Comparison of ENCODE assay signal across 24 mouse cellular contexts in the genomic region with DNA sequence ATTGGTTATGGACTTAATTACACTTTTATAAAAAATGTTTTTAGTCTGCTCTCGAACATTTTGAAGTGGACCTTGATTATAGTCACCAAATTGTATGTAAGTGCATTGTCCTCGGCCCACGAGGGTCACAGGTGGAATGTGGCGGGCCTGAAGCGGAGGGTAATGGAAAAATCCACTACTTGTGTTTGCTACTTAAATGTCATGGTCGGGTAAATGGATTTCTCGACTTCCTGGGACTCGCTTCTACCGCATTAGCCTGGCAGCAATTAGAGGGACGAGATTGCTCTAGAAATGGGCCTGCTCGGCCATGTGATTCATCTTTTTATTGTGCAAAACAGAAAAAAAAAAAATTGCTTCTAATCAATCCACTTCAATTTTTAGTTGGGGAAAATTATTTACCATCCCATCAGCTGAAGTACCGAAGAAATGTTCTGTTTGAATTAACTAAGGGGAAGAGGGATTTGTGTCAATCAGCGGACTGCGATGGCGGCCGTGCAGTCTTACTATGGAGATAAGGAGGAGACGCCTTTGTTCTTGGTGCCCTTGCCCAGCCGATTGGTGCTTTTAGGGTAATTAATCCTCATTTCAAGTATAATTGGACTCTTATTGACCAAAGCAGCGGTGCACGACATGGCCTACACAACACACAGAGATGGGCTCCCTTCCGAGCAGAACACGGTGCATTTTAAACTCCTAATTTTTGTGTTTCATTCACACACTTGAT. TPM values are rescaled to one million over a fixed set of nuclear protein-coding genes. Genes with fewer than 3 reads are reported as not detected.
A peak's percentile ranks its signal among the peaks of the same experiment; 100 is the strongest.
DNase-seq lines count a peak whose midpoint lies in the region; ATAC-seq lines count a peak whose summit lies in the region.
"Had no signal": no experiment of that assay in that cellular context is flagged by ENCODE, and none has a peak within 500 bp of the region (broad histone marks: within the 10 kb centered on the region; RNA-seq: fewer than 3 reads in every experiment).

No protein-coding gene starts in this region.

- H3K27me3 ChIP-seq in forebrain, embryonic 12.5 days = peaks cover 42% of the 10 kb centered on the region
- peaks cover 31% of the 10 kb centered on the region for H3K27me3 ChIP-seq in midbrain, embryonic 12.5 days
- H3K27me3 ChIP-seq: Patski had no signal

- WGBS in forebrain, embryonic 12.5 days = 17% methylated on average over 22 of the region's 22 CpGs
- WGBS in midbrain, embryonic 12.5 days = 37% methylated on average over 22 of the region's 22 CpGs

- intact Hi-C loops in heart, postnatal 36 days (cut with DNase I) = no loop called here
- intact Hi-C loops in gastrocnemius, postnatal 14 days (cut with DNase I; ENCODE audit: low total_unique reads) = no loop called here

- DNase-seq in adrenal gland, postnatal 36 days = peak; percentile 20 to 27
- DNase-seq in adrenal gland, adult 8-10 months = no peak
- peak; percentile 53 for DNase-seq in heart, adult 11 months
- no peak for DNase-seq in heart, postnatal 36 days
- no peak for DNase-seq in gastrocnemius, postnatal 14 days
- DNase-seq in spleen, adult 12 weeks (ENCODE audit: low spot score) = no peak
- DNase-seq: cerebellum, adult 11-12 months; cerebellum, adult 9-11 months; gastrocnemius, postnatal 10 days; kidney, adult 11 months; kidney, postnatal 25 days; liver, postnatal 0 days; lung, postnatal 36 days; thymus, postnatal 4 days had no signal

- no peak overlapping the region for H3K9ac ChIP-seq in forebrain, embryonic 12.5 days
- H3K9ac ChIP-seq in midbrain, embryonic 12.5 days (replicated peaks) = no peak overlapping the region
- H3K9ac ChIP-seq: heart, embryonic 15.5 days; hindbrain, embryonic 15.5 days; kidney, embryonic 15.5 days; liver, embryonic 12.5 days; liver, postnatal 0 days had no signal

- no peaks in the 10 kb centered on the region for H3K36me3 ChIP-seq in forebrain, embryonic 12.5 days (replicated peaks)
- H3K36me3 ChIP-seq in midbrain, embryonic 12.5 days = no peaks in the 10 kb centered on the region
- H3K36me3 ChIP-seq: heart, embryonic 10.5 days; heart, embryonic 15.5 days; hindbrain, embryonic 15.5 days; kidney, embryonic 15.5 days; liver, embryonic 12.5 days had no signal

- peak; percentile 64 for ATAC-seq in forebrain, embryonic 12.5 days (ENCODE audit: low FRiP score)
- ATAC-seq in midbrain, embryonic 12.5 days (ENCODE audit: low FRiP score, low read depth) = peak; percentile 34; the same call in 1 of the 2 replicates
- ATAC-seq: inflammation-experienced regulatory T-cells, adult 6 months; liver, embryonic 12.5 days; liver, postnatal 0 days; Patski had no signal

- H3K4me2 ChIP-seq in forebrain, embryonic 12.5 days = peak overlapping the region; percentile 22; the same call in 1 of the 2 replicates
- peak overlapping the region; percentile 23; the same call in 1 of the 2 replicates for H3K4me2 ChIP-seq in midbrain, embryonic 12.5 days (replicated peaks)
- H3K4me2 ChIP-seq: heart, embryonic 15.5 days; hindbrain, embryonic 15.5 days; kidney, embryonic 15.5 days; liver, embryonic 12.5 days had no signal

- no peak overlapping the region for H3K27ac ChIP-seq in forebrain, embryonic 12.5 days
- H3K27ac ChIP-seq in midbrain, embryonic 12.5 days (replicated peaks) = no peak overlapping the region
- H3K27ac ChIP-seq: heart, embryonic 10.5 days; heart, embryonic 15.5 days; hindbrain, embryonic 15.5 days; kidney, embryonic 15.5 days; layer of hippocampus, adult 2 months; liver, embryonic 12.5 days had no signal

- no peak overlapping the region for H3K4me3 ChIP-seq in forebrain, embryonic 12.5 days (replicated peaks)
- no peak overlapping the region for H3K4me3 ChIP-seq in midbrain, embryonic 12.5 days
- H3K4me3 ChIP-seq: heart, embryonic 10.5 days; heart, embryonic 15.5 days; hindbrain, embryonic 15.5 days; kidney, embryonic 15.5 days; layer of hippocampus, adult 2 months; liver, embryonic 12.5 days had no signal

- peaks cover 12% of the 10 kb centered on the region for H3K4me1 ChIP-seq in forebrain, embryonic 12.5 days
- H3K4me1 ChIP-seq in midbrain, embryonic 12.5 days = peaks cover 23% of the 10 kb centered on the region
- H3K4me1 ChIP-seq: liver, embryonic 12.5 days had no signal

- no peaks in the 10 kb centered on the region for H3K9me3 ChIP-seq in forebrain, embryonic 12.5 days
- H3K9me3 ChIP-seq in midbrain, embryonic 12.5 days = no peaks in the 10 kb centered on the region
- H3K9me3 ChIP-seq: heart, embryonic 10.5 days; heart, embryonic 15.5 days; hindbrain, embryonic 15.5 days; kidney, embryonic 15.5 days; liver, embryonic 12.5 days had no signal

RNA-seq across cellular contexts. Expression of a gene that starts 47.5 kb away (rescaled TPM):
- 100 to 1,000 TPM; 878 to 908 TPM for total RNA-seq in adrenal gland, postnatal 36 days (2021)
- 100 to 1,000 TPM; 695 to 896 (median 793) TPM for total RNA-seq in adrenal gland, adult 8-10 months (2022)
- 100 to 1,000 TPM; 414 to 472 TPM for total RNA-seq in heart, postnatal 36 days (2021)
- 2,341 and 2,520 TPM in 2 replicates for polyA plus RNA-seq in forebrain, embryonic 12.5 days (2016; fragmentation: Nextera tagmentation; extraction: Ambion mirVana)
- 2,145 and 2,244 TPM in 2 replicates for polyA plus RNA-seq in midbrain, embryonic 12.5 days (2016; fragmentation: Nextera tagmentation; extraction: Ambion mirVana)
- 100 to 1,000 TPM; 334 to 386 TPM for total RNA-seq in gastrocnemius, postnatal 14 days (2021)

RNA-seq across cellular contexts. Expression of a gene that starts 48.6 kb away (rescaled TPM):
- 10 to 100 TPM; 18.1 to 21.9 TPM for total RNA-seq in adrenal gland, postnatal 36 days (2021)
- total RNA-seq in adrenal gland, adult 8-10 months (2022) = 10 to 100 TPM; 17.8 to 23.5 (median 21.6) TPM
- 10 to 100 TPM in 1 of 2 experiments, 1 to 10 TPM in 1; 8.6 to 10.1 TPM for total RNA-seq in heart, postnatal 36 days (2021)
- 32.3 and 36.1 TPM in 2 replicates for polyA plus RNA-seq in forebrain, embryonic 12.5 days (2016; fragmentation: Nextera tagmentation; extraction: Ambion mirVana)
- polyA plus RNA-seq in midbrain, embryonic 12.5 days (2016; fragmentation: Nextera tagmentation; extraction: Ambion mirVana) = 29.4 and 31.0 TPM in 2 replicates
- 1 to 10 TPM; 5.1 to 5.4 TPM for total RNA-seq in gastrocnemius, postnatal 14 days (2021)

Comparison
In these comparisons a context has a peak if more than half of its experiments do, and no peak if none do; other contexts are left out.
1. DNase-seq: peak in adrenal gland, postnatal 36 days (2 of 2) and heart, adult 11 months (single experiment); none in adrenal gland, adult 8-10 months (single experiment), heart, postnatal 36 days (0 of 2), gastrocnemius, postnatal 14 days (single experiment) and spleen, adult 12 weeks (single experiment).